Mouse (Mus musculus) heart, embryonic 16.5 days (tissue): ENCODE data around the gene Gpr137b. TPM values are rescaled to one million over a fixed set of nuclear protein-coding genes. Genes with fewer than 3 reads are reported as not detected.
"Not testable (repeated sequence)": the region's sequence is repeated elsewhere in the genome, so short reads cannot be mapped to it uniquely, and the experiment has no call there.

Experiments used
- ATAC-seq: fragments of 200-750 bp; cut with Nextera tagmentation; replicated peaks from 2 replicates; pipeline ENCODE4 v1.8.0; 2017; ENCODE audit warnings: moderate number of reproducible peaks; ENCODE audit not compliant: insufficient read depth, low FRiP score; ENCODE audit errors: extremely low read depth
- H3K27ac ChIP-seq: fragments of 300-500 bp; sonication (generic); 2 replicates; pipeline ENCODE4 v1.5.1; 2014; ENCODE audit warnings: mild to moderate bottlenecking, low read length, control low read depth, moderate library complexity
- H3K27me3 ChIP-seq: fragments of 300-500 bp; sonication (generic); 2 replicates; pipeline ENCODE4 v1.6.1; 2014; ENCODE audit warnings: low read length, mixed read lengths; ENCODE audit not compliant: control insufficient read depth, insufficient read depth
- H3K36me3 ChIP-seq: fragments of 300-500 bp; sonication (generic); 2 replicates; pipeline ENCODE4 v1.6.1; 2014; ENCODE audit not compliant: control insufficient read depth, insufficient read depth
- H3K4me1 ChIP-seq: fragments of 300-500 bp; sonication (generic); 2 replicates; pipeline ENCODE4 v1.6.1; 2014; ENCODE audit warnings: low read length, mixed read lengths; ENCODE audit not compliant: control insufficient read depth, insufficient read depth
- H3K4me2 ChIP-seq: fragments of 300-500 bp; sonication (generic); 2 replicates; pipeline ENCODE4 v1.6.1; 2014; ENCODE audit warnings: low read depth, mild to moderate bottlenecking, control low read depth, low read length
- H3K4me3 ChIP-seq: fragments of 300-500 bp; sonication (generic); 2 replicates; pipeline ENCODE4 v1.5.1; 2014; ENCODE audit warnings: mild to moderate bottlenecking, control low read depth, low read length
- H3K9ac ChIP-seq: fragments of 300-500 bp; sonication (generic); 2 replicates; pipeline ENCODE4 v1.6.1; 2014; ENCODE audit warnings: low read length, control low read depth
- H3K9me3 ChIP-seq: fragments of 300-500 bp; sonication (generic); replicated peaks from 2 replicates; pipeline ENCODE4 v1.6.1; 2016; ENCODE audit warnings: low read length; ENCODE audit not compliant: control insufficient read depth
- WGBS: fragments of 180-500 bp; shearing (Covaris S2); extraction: QIAGEN DNeasy Blood & Tissue Kit; methylation state at CpG from one replicate; pipeline ENCODE4 v1.1.7; 2014; 5-methylcytosine and 5-hydroxymethylcytosine counted together
- polyA plus RNA-seq: library from polyadenylated mRNA; unstranded; fragments of >200 nt; fragmentation: Nextera tagmentation; extraction: Ambion mirVana; gene quantifications from 2 replicates; pipeline ENCODE4 v1.2.1, GENCODE M21; 2015

Gpr137b gene
- polyA plus RNA-seq, 1 experiment from 2014 or later: 21.4 TPM

DNA sequence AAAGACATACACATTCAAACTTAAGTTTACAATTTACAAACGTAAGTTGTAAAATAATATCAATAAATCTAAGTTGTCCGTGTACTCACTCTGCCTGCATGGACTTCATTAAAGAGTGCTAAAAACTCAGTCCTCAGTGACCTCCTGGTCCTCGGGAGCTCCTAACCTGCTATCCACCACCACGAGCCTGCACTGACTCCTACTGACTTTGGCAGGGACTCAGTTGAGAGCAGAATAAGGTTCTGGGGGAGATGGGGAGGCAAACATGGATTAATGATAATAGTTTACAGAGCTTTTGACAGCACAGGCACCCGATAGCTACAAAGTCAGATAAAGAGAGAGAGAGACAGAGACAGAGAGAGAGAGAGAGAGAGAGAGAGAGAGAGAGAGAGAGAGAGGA lies 16.6 kb downstream of the Gpr137b start:
- Histone ChIP-seq H3K36me3 (no peaks in the 10 kb centered on the region), H3K27ac (no peak overlapping the region), H3K9me3 (no peaks in the 10 kb centered on the region), H3K9ac (no peak overlapping the region), H3K27me3 (no peaks in the 10 kb centered on the region), H3K4me2 (no peak overlapping the region), H3K4me3 (no peak overlapping the region), H3K4me1 (no peaks in the 10 kb centered on the region)
- no peak for ATAC-seq
- 75% methylated on average over 5 of the region's 5 CpGs for WGBS

GRCm38 (mm10) chr13:13373965-13374364 lies 19.8 kb downstream of the Gpr137b start:
- H3K4me1 ChIP-seq, H3K9me3 ChIP-seq, ATAC-seq, H3K9ac ChIP-seq, H3K36me3 ChIP-seq, H3K27ac ChIP-seq, H3K4me3 ChIP-seq, H3K27me3 ChIP-seq, H3K4me2 ChIP-seq: not testable (repeated sequence)
- 89% methylated on average over 5 of the region's 6 CpGs for WGBS

GRCm38 (mm10) chr13:13371436-13371835 lies 22.4 kb downstream of the Gpr137b start:
- not testable (repeated sequence) for H3K27ac ChIP-seq, H3K4me3 ChIP-seq, H3K9me3 ChIP-seq, H3K9ac ChIP-seq, H3K4me1 ChIP-seq, H3K4me2 ChIP-seq, H3K27me3 ChIP-seq, H3K36me3 ChIP-seq, ATAC-seq
- WGBS: 86% methylated on average over 7 of the region's 7 CpGs

GRCm38 (mm10) chr13:13366371-13366770 lies 27.4 kb downstream of the Gpr137b start:
- not testable (repeated sequence) for H3K36me3 ChIP-seq, H3K4me3 ChIP-seq, H3K4me2 ChIP-seq, H3K4me1 ChIP-seq, ATAC-seq, H3K27me3 ChIP-seq, H3K27ac ChIP-seq, H3K9me3 ChIP-seq, H3K9ac ChIP-seq
- 89% methylated on average over 2 of the region's 2 CpGs for WGBS

GRCm38 (mm10) chr13:13363536-13363935 lies 30.3 kb downstream of the Gpr137b start:
- H3K27me3 ChIP-seq, H3K4me3 ChIP-seq, H3K27ac ChIP-seq, H3K4me2 ChIP-seq, H3K4me1 ChIP-seq, H3K9ac ChIP-seq, ATAC-seq, H3K9me3 ChIP-seq, H3K36me3 ChIP-seq: not testable (repeated sequence)
- 91% methylated on average over 7 of the region's 7 CpGs for WGBS

- 84% methylated on average over 6 of the region's 6 CpGs for WGBS
Measured at GRCm38 (mm10) chr13:13362261-13362660, 31.6 kb downstream of the Gpr137b start.

DNA sequence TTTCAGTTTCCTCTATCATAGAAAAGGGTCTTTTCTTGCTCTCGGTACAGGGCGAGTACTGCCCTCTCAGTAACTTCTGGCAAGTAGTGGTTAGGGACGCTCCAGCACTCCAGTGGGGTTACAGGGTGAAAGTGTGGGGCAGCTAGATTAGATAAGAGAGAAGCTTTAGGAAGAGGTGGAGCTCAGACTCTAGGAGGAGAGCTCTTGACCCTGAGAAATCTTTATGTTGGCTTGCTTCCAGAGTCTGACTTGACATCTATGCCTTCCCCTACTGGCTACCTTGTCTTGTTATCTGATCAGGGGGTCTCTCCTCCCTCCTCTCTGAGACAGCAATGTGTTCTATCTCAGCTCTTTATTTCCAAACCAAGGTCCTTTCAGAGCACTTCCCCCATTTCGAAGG lies 33.8 kb downstream of the Gpr137b start:
- 30% methylated on average over 4 of the region's 4 CpGs for WGBS
- not testable (repeated sequence) for H3K4me1 ChIP-seq, H3K9me3 ChIP-seq, H3K27me3 ChIP-seq, H3K36me3 ChIP-seq
- peak overlapping the region; percentile 57 for H3K4me2 ChIP-seq
- peak overlapping the region; percentile 23; the same call in 1 of the 2 replicates for H3K27ac ChIP-seq
- 0 out of 2 replicates have a peak overlapping the region, but pooled peaks have one; percentile 34 for H3K9ac ChIP-seq
- ATAC-seq: peak; percentile 24; the same call in 1 of the 2 replicates
- H3K4me3 ChIP-seq: peak overlapping the region; percentile 32

More at GRCm38 (mm10) chr13:13362261-13362660, 31.6 kb downstream of the Gpr137b start:
- not testable (repeated sequence) for H3K4me2 ChIP-seq, H3K36me3 ChIP-seq, H3K9ac ChIP-seq, ATAC-seq, H3K9me3 ChIP-seq, H3K4me1 ChIP-seq, H3K4me3 ChIP-seq, H3K27me3 ChIP-seq, H3K27ac ChIP-seq

- Histone ChIP-seq H3K4me3 (peak overlapping the region; percentile 31), H3K9ac (peak overlapping the region; percentile 57), H3K27ac (peak overlapping the region; percentile 88), H3K4me2 (peak overlapping the region; percentile 52)
- H3K36me3 ChIP-seq, H3K27me3 ChIP-seq, H3K9me3 ChIP-seq, H3K4me1 ChIP-seq: not testable (repeated sequence)
- peak; percentile 43 for ATAC-seq
- 52% methylated on average over 7 of the region's 7 CpGs for WGBS
Measured at GRCm38 (mm10) chr13:13358602-13359001, 35.2 kb downstream of the Gpr137b start.

- H3K9me3 ChIP-seq, H3K36me3 ChIP-seq, H3K9ac ChIP-seq, H3K27me3 ChIP-seq, H3K4me1 ChIP-seq: not testable (repeated sequence)
- ATAC-seq: peak; percentile 89
- Histone ChIP-seq H3K27ac (peak overlapping the region; percentile 88), H3K4me3 (peak overlapping the region; percentile 31), H3K4me2 (peak overlapping the region; percentile 52; the same call in 1 of the 2 replicates)
- 25% methylated on average over 8 of the region's 8 CpGs for WGBS
Measured at GRCm38 (mm10) chr13:13358097-13358496, 35.7 kb downstream of the Gpr137b start.

DNA sequence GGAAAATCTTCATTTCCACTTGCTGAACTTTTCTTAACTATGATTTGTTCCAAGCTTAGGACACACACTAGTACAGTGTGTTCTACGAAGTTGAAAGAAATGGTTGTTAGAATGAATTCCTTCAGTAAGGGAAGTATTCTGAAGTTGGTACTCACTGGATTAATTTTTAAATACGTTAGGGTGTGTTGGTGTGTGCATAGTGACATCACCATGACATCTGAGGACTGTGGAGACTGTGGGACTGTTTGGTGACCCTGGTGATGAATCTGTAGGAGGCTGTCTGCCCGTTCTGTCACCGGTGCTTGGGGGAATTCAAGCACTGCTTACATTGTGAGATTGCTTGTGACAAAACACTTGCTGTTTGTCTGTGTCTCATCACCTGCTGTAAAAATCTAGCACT lies 41.7 kb downstream of the Gpr137b start:
- 66% methylated on average over 4 of the region's 4 CpGs for WGBS
- not testable (repeated sequence) for ATAC-seq, H3K4me3 ChIP-seq, H3K4me2 ChIP-seq, H3K9ac ChIP-seq, H3K27me3 ChIP-seq, H3K9me3 ChIP-seq, H3K4me1 ChIP-seq, H3K36me3 ChIP-seq, H3K27ac ChIP-seq
